Mouse (Mus musculus) left cerebral cortex, adult 8-10 months (tissue): ENCODE data around the gene Vpreb3. TPM values are rescaled to one million over a fixed set of nuclear protein-coding genes. Genes with fewer than 3 reads are reported as not detected.

ENCODE experiments used
- DNase-seq, 2 experiments: peaks; one replicate each; pipeline ENCODE4 v3.0.0; 2022; ENCODE audit warnings: low spot score in 2 of 2
- total RNA-seq, 4 experiments: library from RNA; stranded (reverse); gene quantifications; 2 replicates each; pipeline ENCODE4 v1.2.4; 2022

Vpreb3 gene
- total RNA-seq, 4 experiments from 2014 or later = not detected

DNA sequence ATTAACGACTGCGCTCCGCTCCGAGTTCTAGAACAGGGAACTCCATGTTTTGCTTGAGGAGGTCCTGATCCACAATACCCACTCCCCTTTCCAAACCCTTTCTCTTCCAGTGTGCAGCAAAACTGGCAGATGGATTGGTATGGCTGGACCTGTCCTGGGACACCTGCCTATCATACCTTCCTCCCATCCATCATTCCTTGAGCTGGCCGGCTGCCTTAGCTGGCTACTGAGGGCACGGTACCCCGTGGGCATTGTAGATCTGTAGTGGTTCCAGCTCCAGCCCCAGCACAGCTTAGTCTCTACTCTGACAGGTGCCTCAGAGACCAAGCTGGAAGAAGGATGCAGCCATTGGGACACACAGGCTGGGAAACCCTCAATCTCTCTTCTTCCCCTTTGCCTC lies 11.5 kb upstream of the Vpreb3 start:
- DNase-seq = no peak

DNA sequence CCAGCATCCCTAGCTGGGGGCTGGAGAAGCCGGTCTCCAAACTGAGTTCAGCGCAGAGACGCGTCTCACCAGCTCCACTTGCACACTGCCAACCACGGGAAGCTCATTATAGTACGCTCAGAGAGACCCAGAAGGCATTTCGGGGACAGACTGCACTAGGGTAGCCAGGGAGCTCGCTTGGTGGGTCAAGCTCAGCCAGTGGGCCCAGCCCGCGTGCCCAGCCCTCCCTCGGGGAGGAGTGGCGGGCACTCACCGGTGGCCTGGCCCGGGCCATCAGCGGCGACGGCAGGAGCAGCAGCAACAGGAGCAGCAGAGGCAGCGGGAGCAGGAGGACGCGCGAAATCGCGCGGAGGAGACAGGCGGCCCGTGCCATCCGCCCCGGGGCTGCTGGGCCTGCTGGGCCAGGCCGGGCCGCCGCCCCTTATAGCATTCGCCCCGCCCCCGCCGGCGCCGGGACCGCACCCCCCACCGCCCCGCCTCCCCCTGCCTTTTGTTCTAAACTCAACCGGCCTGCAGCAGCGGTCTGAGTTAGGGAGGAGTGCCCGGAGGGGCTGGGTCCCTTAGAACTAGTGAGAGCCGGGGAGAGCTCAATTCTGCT lies 10.7 kb upstream of the Vpreb3 start:
- DNase-seq = no peak

DNA sequence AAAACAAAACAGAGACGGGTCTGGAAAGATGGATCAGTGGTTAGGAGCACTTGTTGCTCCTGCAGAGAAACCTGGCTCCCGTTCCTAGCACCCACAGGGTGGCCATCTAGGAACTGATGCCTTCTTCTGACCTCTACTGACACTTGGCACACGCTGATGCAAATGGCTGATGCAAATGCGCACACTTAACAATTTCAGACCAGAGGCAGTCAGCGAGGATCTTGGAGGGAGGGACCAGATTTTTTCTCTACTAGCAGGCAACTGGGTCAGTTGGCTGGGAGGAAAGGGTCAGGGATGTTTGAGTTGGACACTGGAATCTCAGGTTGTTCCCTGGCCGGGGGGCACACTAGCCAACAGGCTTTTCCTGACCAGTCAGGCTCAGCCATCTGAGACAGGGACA lies 10.0 kb upstream of the Vpreb3 start, which contains the start of gene Chchd10:
Gene Chchd10 (plus strand): TSS at position 240 of the 400 bp plus-strand sequence.
- DNase-seq = no peak

DNA sequence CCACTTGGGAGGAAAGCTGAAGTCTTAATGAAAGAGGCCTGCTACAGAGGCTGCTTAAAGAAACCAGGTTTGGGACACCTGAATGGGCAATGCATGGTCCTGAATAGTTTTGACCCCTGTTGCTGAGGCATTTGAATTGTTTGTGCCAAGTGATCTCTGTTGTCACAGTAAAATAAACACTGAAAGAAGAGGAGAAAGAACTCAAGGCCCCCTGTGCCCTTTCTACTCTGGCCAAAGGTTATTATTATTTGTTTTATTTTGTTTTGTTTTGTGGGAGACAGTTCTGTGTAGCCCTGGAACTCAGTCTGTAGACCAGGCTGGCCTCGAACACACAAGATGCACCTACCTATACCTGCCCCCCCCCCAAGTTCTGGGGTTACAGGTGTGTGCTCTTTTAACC lies 7.9 kb upstream of the Vpreb3 start:
- DNase-seq = no peak

DNA sequence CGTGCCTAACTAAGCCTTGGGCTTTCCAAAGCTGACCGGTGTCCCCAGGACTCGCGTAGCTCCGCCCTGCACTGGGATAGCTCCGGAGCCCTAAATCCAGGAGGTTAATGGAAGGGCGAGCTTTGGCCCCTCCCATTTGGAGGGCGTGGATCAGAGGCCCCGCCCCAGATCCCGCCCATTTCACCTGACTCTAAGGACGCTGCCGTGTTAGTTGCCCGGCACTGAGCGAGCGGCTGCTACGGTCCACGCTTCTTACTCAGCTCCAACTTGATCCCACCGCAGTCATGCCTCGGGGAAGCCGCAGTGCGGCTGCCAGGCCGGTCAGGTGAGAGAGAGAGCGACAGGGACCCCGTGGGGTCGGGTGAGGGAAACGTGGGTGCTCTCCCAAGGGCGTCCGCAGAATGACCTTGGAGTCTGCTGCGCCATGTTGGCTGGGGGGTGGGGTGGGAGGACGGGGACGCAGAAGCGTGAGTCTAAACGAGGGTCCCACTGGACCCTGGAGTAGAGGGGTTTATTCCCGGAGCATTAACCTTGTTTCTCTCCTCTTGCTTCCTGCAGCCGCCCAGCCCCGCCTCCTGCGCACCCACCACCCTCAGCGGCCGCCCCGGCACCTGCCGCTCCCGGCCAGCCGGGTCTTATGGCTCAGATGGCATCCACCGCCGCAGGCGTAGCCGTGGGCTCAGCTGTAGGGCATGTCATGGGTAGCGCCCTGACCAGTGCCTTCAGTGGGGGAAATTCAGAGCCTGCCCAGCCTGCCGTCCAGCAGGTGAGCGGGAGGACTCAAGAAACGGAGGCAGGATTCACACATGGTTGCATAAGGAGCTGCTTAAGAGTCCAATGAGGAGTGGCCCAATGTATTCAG lies 6.9 kb upstream of the Vpreb3 start, which contains the start of gene Mmp11:
Gene Mmp11 (minus strand): TSS at position 817 of the 862 bp plus-strand sequence.
- peak; percentile 69 to 72 for DNase-seq

- DNase-seq = no peak
These were observed 5.8 kb upstream of the Vpreb3 start for GRCm38 (mm10) chr10:75936909-75937667.

DNA sequence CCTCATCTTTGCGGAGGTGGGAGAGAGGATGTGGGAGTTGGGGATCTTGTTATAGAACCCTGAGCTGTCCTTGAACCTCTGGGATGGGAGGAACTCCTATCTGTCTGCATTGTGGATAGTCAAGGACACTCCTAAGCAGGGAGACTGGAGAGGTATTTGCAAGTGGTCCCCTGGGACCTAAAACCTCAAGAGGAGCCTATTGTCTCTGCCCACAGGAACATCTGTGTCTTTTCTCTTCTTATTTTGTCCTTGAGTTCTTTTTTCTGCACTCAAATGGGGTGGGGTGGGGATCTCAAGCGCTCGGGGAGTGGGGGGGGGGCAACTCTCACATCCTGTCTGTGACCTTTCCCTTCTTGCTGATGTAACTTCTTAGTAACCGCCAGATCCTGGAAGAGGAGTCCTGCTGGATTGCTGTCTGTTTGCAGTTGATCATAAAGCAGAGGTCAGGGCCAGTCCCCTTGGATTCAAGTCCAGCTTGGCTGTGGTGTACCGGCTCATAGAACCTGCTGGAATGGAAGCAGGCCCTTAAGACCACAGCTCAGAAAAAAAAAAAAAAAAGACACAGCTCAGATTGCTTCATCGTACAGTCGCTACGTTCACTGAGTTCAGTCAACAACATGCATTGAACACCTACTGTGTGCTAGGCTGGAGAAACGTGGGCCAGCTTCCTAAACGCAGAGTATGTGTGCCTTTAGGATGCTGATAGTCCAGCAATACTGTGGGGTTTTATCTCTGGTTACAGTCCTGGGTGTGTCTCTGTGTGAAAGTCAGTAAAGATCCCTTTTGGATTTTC lies 4.8 kb upstream of the Vpreb3 start:
- DNase-seq = no peak

GRCm38 (mm10) chr10:75939481-75940234 lies 3.2 kb upstream of the Vpreb3 start:
- DNase-seq = peak in 1 of 2 experiments; percentile 47

GRCm38 (mm10) chr10:75940520-75940919 lies 2.3 kb upstream of the Vpreb3 start, which contains the start of gene Gm867:
Gm867 (minus strand) TSS chr10:75940672.
- DNase-seq = no peak

DNA sequence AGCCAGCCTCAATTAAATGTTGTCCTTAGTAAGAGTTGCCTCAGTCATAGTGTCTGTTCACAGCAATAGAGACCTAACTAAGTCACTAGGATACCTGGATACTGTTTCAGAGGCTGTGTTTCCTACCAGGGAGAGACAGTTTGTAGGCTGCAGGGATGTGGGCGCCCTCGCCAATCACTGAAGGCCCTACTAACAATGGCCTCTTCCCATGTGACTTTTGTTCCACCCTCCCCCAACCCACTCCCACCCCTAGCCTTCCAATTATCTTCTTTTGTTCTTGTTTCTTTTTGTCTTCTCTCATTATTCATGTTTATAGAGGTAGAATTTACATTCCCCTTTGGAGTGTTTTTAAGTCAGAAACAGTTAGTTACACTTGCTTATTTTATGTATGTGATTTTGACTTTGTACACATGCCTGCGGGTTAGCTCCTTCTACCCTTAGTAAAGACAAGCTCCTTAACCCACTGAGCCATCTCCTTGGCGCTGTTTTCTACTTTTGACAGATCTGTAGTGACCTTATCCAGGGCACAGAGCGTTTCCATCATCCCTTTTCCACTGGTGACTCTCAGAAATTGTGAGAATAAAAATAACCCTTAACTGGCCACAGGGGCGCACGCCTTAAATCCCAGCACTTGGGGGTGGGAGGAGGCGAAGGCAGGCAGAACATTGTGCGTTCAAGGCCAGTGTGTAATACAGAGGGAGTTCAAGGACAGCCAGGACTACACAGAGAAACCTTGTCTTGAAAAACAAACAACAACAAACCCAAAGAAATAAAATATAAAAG lies 1.6 kb upstream of the Vpreb3 start:
- DNase-seq = no peak

DNA sequence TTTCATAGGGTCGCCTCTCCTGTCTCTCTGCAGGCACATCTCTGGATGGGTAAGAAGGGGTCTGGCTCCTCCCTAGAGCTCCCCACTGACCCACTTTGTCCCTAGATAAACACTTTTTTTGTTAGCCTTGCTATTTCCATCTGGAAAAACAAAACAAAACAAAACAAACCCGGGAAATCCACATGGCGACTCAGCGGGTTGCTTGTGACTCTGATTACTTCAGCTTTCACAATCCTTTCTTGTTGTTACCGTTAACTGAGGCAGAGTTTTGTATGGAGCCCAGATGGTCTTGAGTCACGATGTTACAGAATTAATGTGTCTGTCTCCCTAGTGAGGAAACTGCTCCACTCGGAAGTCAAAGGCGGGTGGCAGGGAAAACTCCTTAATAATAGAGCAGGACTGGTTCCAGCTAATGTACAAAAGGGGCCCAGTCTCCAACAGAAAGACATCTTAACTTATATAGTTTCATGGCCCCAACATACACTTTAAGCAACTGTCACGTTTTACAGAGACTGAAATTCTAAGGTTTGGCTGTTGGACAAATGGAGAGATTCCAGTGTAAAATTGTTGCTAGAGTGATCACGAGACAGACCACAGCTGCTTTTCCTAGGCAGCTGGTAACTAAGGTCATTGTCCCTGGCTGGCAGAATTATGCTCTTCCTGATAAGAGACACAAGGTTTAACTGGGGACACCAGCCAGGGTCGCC lies 1.4 kb downstream of the Vpreb3 start:
- no peak for DNase-seq

DNA sequence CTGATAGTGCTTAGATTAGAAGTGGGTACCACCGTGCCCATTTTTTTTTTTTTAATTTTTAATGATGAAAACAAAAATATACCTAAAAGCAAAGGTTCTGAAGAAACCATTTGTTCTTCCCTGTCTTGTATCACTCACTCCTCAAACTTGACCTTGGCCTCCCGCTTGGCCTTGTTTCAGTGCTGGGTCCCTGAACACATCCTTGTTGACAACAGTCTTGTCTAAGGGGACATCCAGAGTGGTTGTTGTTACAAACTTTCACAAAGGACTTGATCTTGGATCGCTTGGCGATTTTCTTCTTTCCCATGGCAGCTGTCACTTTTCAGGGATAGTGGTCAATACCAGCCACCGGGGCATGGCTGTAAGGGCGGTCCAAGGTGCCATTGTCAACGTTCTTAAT lies 2.4 kb downstream of the Vpreb3 start:
- DNase-seq = no peak

GRCm38 (mm10) chr10:75945896-75946295 lies 3.0 kb downstream of the Vpreb3 start:
- DNase-seq = no peak

GRCm38 (mm10) chr10:75948079-75948478 lies 5.2 kb downstream of the Vpreb3 start:
- no peak for DNase-seq

DNA sequence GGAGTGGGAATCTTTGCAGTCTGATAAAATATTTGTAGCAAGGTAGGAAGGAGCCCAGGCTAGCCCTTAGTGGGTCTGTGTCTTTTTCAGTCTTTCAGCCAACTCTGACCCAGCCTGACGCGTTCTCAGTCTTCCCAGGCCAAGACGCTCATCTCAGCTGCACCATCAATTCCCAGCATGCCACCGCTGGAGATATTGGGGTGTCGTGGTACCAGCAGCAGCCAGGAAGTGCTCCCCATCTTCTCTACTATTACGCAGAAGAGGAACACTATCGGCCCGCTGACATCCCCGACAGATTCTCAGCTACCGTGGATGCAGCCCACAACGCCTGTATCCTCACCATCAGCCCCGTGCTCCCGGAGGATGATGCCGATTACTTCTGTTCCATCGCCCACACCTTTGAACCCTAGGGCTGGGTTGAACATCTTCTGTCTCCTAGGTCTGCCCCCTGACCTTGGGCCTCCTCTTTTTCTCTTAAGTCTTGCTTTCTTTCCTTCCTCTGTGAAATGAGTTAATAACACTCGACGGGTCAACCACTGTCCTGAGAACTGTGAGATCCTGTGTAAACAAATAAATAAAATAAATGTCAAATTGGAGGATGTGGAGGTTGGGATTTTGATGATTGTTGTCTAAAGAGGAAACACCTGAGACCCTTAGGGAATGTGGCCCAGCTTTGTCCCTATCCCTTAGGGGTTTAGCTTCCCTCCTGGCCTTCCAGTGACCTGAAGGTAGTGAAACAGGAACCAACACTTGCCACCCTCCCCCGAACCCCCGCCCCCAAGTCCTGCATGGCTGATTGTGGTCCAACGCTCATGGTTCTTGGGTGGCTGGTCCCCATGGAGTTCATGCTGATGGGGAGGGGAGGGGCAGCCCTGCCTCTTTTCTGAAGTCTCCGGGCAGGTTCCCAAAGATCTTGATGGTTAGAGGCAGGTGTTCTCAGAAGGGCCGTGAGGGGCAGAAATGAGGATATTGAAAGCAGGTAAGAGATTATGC lies 6.5 kb downstream of the Vpreb3 start:
- no peak for DNase-seq

- no peak for DNase-seq
These were observed 7.9 kb downstream of the Vpreb3 start for GRCm38 (mm10) chr10:75950791-75951210.

DNA sequence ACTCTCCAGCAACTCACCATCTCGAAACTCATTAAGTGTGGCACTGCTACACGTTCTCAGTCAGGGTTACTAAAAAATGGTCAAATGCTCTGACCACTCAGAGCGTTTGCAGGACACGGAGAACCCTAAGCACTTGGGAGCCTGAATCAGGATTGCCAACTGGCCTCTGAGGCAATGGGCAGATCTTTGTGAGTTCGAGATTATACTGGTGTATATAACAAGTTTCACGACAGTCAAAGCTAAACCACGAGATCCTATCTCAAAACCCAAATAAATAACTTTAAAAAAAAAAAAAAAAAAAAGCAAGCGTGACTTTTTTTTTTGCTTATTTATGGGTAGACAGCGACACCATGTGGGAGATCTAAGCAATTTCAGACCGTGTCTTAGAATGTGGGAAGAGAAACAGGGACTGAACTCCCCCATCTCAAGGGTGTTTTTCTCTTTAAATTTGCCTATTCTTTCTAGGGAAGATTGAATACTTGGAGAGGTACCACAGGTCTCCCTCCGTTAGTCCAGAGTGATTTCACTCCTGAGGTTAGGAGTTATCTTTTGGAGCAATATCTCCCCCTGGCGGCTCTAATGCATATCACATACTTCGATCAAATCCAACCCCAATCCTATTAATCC lies 8.7 kb downstream of the Vpreb3 start:
- no peak for DNase-seq
